Mouse (Mus musculus) liver, postnatal 0 days (tissue): Measurements from ENCODE around the gene Pdyn. TPM values are rescaled to one million over a fixed set of nuclear protein-coding genes. Genes with fewer than 3 reads are reported as not detected.
A peak's percentile ranks its signal among the peaks of the same experiment; 100 is the strongest.

Experiments used
- ATAC-seq: fragments of 200-750 bp; cut with Nextera tagmentation; 2 replicates; pipeline ENCODE4 v1.8.0; 2017; ENCODE audit warnings: mild to moderate bottlenecking, moderate library complexity
- DNase-seq: peaks from one replicate; pipeline ENCODE4 v3.0.0-alpha.2; 2016
- H3K27ac ChIP-seq: fragments of 300-500 bp; sonication (generic); 2 replicates; pipeline ENCODE4 v1.5.1; 2014; ENCODE audit warnings: antibody characterized with exemption, moderate library complexity, mild to moderate bottlenecking, low read depth
- H3K27me3 ChIP-seq: fragments of 300-500 bp; sonication (generic); 2 replicates; pipeline ENCODE4 v1.6.1; 2014; ENCODE audit warnings: low read length, control low read depth, mixed read lengths; ENCODE audit not compliant: insufficient read depth
- H3K36me3 ChIP-seq: fragments of 300-500 bp; sonication (generic); replicated peaks from 2 replicates; pipeline ENCODE4 v1.6.1; 2014; ENCODE audit warnings: mild to moderate bottlenecking, control low read depth, low read length, moderate library complexity, mixed read lengths; ENCODE audit not compliant: insufficient read depth
- H3K4me1 ChIP-seq: fragments of 300-500 bp; sonication (generic); 2 replicates; pipeline ENCODE4 v1.6.1; 2014; ENCODE audit warnings: antibody characterized with exemption, mild to moderate bottlenecking, control low read depth; ENCODE audit not compliant: insufficient read depth
- H3K4me2 ChIP-seq: fragments of 300-500 bp; sonication (generic); 2 replicates; pipeline ENCODE4 v1.6.1; 2014; ENCODE audit warnings: low read depth, mild to moderate bottlenecking, low read length, moderate library complexity, mixed read lengths
- H3K4me3 ChIP-seq: fragments of 300-500 bp; sonication (generic); 2 replicates; pipeline ENCODE4 v1.5.1; 2014; ENCODE audit warnings: low read depth, low read length
- H3K9ac ChIP-seq: fragments of 300-500 bp; sonication (generic); replicated peaks from 2 replicates; pipeline ENCODE4 v1.6.1; 2014; ENCODE audit warnings: mild to moderate bottlenecking, moderate library complexity
- H3K9me3 ChIP-seq: fragments of 300-500 bp; sonication (generic); 2 replicates; pipeline ENCODE4 v1.6.1; 2016; ENCODE audit warnings: mild to moderate bottlenecking, control low read depth, low read length, mixed read lengths
- CTCF ChIP-seq: sonication (generic); IDR thresholded peaks from 2 replicates; pipeline ENCODE4 v1.5.1; 2016; ENCODE audit warnings: antibody characterized with exemption, low read depth
- EP300 ChIP-seq: IDR thresholded peaks from 2 replicates; pipeline ENCODE4 v1.6.1; 2016; ENCODE audit warnings: antibody characterized with exemption, low read depth, mild to moderate bottlenecking
- WGBS: fragments of 180-500 bp; shearing (Covaris S2); extraction: QIAGEN DNeasy Blood & Tissue Kit; methylation state at CpG from one replicate; pipeline ENCODE4 v1.1.7; 2014; ENCODE audit not compliant: insufficient replicate concordance; 5-methylcytosine and 5-hydroxymethylcytosine counted together
- polyA plus RNA-seq: library from polyadenylated mRNA; unstranded; fragments of >200 nt; fragmentation: Nextera tagmentation; extraction: Ambion mirVana; gene quantifications from 2 replicates; pipeline ENCODE4 v1.2.1, GENCODE M21; 2015

Gene Pdyn
- polyA plus RNA-seq = not detected in 2 replicates

- no peak within 1 kb of the TSS for H3K4me2 ChIP-seq
- DNase-seq (no peak), ATAC-seq (no peak)
- H3K9me3 ChIP-seq = no peaks in the 10 kb centered on the region
- TF ChIP-seq EP300 = no peak
- no peak for TF ChIP-seq CTCF
- 9% methylated on average over 20 of the region's 20 CpGs for WGBS
- H3K4me1 ChIP-seq = no peaks in the 10 kb centered on the region
- H3K27me3 ChIP-seq = peaks cover 28% of the 10 kb centered on the region
- no peak within 1 kb of the TSS for H3K27ac ChIP-seq
- H3K9ac ChIP-seq = no peak within 1 kb of the TSS
- H3K4me3 ChIP-seq = no peak within 1 kb of the TSS
- H3K36me3 ChIP-seq = no peaks in the 10 kb centered on the region
Observed at GRCm38 (mm10) chr2:129699484-129700158, at the start of gene Pdyn. TSS of gene Pdyn (minus strand) at chr2:129699844.

- WGBS = 72% methylated on average over 7 of the region's 7 CpGs
- Histone ChIP-seq H3K4me2 (no peak overlapping the region), H3K9ac (no peak overlapping the region), H3K27me3 (no peaks in the 10 kb centered on the region), H3K27ac (no peak overlapping the region), H3K4me3 (no peak overlapping the region), H3K36me3 (no peaks in the 10 kb centered on the region), H3K4me1 (no peaks in the 10 kb centered on the region), H3K9me3 (no peaks in the 10 kb centered on the region)
- TF ChIP-seq EP300 (no peak), CTCF (no peak)
- DNase-seq = no peak
- no peak for ATAC-seq
Observed at GRCm38 (mm10) chr2:129742016-129742415, 42.4 kb upstream of the Pdyn start.

- no peak overlapping the region for H3K9ac ChIP-seq
- no peaks in the 10 kb centered on the region for H3K4me1 ChIP-seq
- no peak overlapping the region for H3K4me3 ChIP-seq
- ATAC-seq (no peak), DNase-seq (no peak)
- H3K27ac ChIP-seq = no peak overlapping the region
- H3K36me3 ChIP-seq = no peaks in the 10 kb centered on the region
- no peaks in the 10 kb centered on the region for H3K9me3 ChIP-seq
- 65% methylated on average over 3 of the region's 3 CpGs for WGBS
- TF ChIP-seq CTCF (no peak), EP300 (no peak)
- no peak overlapping the region for H3K4me2 ChIP-seq
- no peaks in the 10 kb centered on the region for H3K27me3 ChIP-seq
Observed at GRCm38 (mm10) chr2:129740515-129740914, 40.9 kb upstream of the Pdyn start.

GRCm38 (mm10) chr2:129734031-129734430 is 34.4 kb upstream of the Pdyn start:
- H3K9ac ChIP-seq = no peak overlapping the region
- no peaks in the 10 kb centered on the region for H3K4me1 ChIP-seq
- H3K27ac ChIP-seq = no peak overlapping the region
- DNase-seq (no peak), ATAC-seq (no peak)
- H3K9me3 ChIP-seq = no peaks in the 10 kb centered on the region
- 64% methylated on average over 8 of the region's 8 CpGs for WGBS
- no peak overlapping the region for H3K4me2 ChIP-seq
- TF ChIP-seq EP300 (no peak), CTCF (no peak)
- no peak overlapping the region for H3K4me3 ChIP-seq
- no peaks in the 10 kb centered on the region for H3K36me3 ChIP-seq
- no peaks in the 10 kb centered on the region for H3K27me3 ChIP-seq

- no peaks in the 10 kb centered on the region for H3K36me3 ChIP-seq
- no peaks in the 10 kb centered on the region for H3K4me1 ChIP-seq
- WGBS = 55% methylated on average over 1 of the region's 1 CpGs
- H3K27ac ChIP-seq = no peak overlapping the region
- H3K27me3 ChIP-seq = no peaks in the 10 kb centered on the region
- TF ChIP-seq CTCF = no peak
- TF ChIP-seq EP300 = no peak
- no peak for ATAC-seq
- no peak overlapping the region for H3K4me2 ChIP-seq
- no peak overlapping the region for H3K9ac ChIP-seq
- H3K4me3 ChIP-seq = no peak overlapping the region
- DNase-seq = no peak
- no peaks in the 10 kb centered on the region for H3K9me3 ChIP-seq
Observed at GRCm38 (mm10) chr2:129729681-129730080, 30.0 kb upstream of the Pdyn start.

GRCm38 (mm10) chr2:129715671-129716070 is 16.0 kb upstream of the Pdyn start:
- no peaks in the 10 kb centered on the region for H3K4me1 ChIP-seq
- DNase-seq = peak; percentile 71
- no peak for ATAC-seq
- H3K4me3 ChIP-seq = no peak overlapping the region
- H3K9ac ChIP-seq = no peak overlapping the region
- WGBS = 13% methylated on average over 10 of the region's 10 CpGs
- H3K27me3 ChIP-seq = no peaks in the 10 kb centered on the region
- H3K36me3 ChIP-seq = no peaks in the 10 kb centered on the region
- TF ChIP-seq CTCF (peak; percentile 74), EP300 (no peak)
- no peak overlapping the region for H3K27ac ChIP-seq
- no peaks in the 10 kb centered on the region for H3K9me3 ChIP-seq
- H3K4me2 ChIP-seq = no peak overlapping the region
